Mouse (Mus musculus) heart, adult 2 months (tissue): ENCODE results near the gene Snx32. TPM values are rescaled to one million over a fixed set of nuclear protein-coding genes. Genes with fewer than 3 reads are reported as not detected.
"Not testable (repeated sequence)": the region's sequence is repeated elsewhere in the genome, so short reads cannot be mapped to it uniquely, and the experiment has no call there.

Experiments
- DNase-seq, 2 experiments: peaks; one replicate each; pipeline ENCODE4 v3.0.0; 2021
- H3K27ac ChIP-seq: fragments of 200-600 bp; 2 replicates; pipeline ENCODE4 v1.8.1; 2022
- H3K27me3 ChIP-seq: fragments of 200-500 bp; 2 replicates; pipeline ENCODE4 v1.6.1; 2012; ENCODE audit warnings: mild to moderate bottlenecking, low read length, inconsistent platforms, mixed read lengths; ENCODE audit not compliant: control insufficient read depth, insufficient read depth
- H3K36me3 ChIP-seq: fragments of 200-500 bp; 2 replicates; pipeline ENCODE4 v1.6.1; 2012; ENCODE audit warnings: low read length, inconsistent platforms; ENCODE audit not compliant: control insufficient read depth, insufficient read depth
- H3K4me1 ChIP-seq: fragments of 200-500 bp; 2 replicates; pipeline ENCODE4 v1.6.1; 2011; ENCODE audit warnings: low read length; ENCODE audit not compliant: control insufficient read depth, insufficient read depth
- H3K4me3 ChIP-seq: fragments of 200-600 bp; 2 replicates; pipeline ENCODE4 v1.8.1; 2022
- H3K79me2 ChIP-seq: fragments of 200-500 bp; replicated peaks from 2 replicates; pipeline ENCODE4 v1.6.1; 2012; ENCODE audit warnings: mild to moderate bottlenecking, inconsistent platforms, low read length, moderate library complexity, mixed read lengths; ENCODE audit not compliant: control insufficient read depth, insufficient read depth
- H3K9ac ChIP-seq: fragments of 200-500 bp; 2 replicates; pipeline ENCODE4 v1.6.1; 2012; ENCODE audit warnings: low read depth, mild to moderate bottlenecking, control low read depth, inconsistent platforms, low read length, mixed read lengths
- CTCF ChIP-seq: fragments of 200-600 bp; IDR thresholded peaks from 2 replicates; pipeline ENCODE4 v1.8.1; 2022; ENCODE audit warnings: antibody characterized with exemption, mild to moderate bottlenecking, moderate library complexity
- EP300 ChIP-seq: fragments of 200-500 bp; IDR thresholded peaks from 2 replicates; pipeline ENCODE4 v1.6.1; 2011; ENCODE audit warnings: low read depth, low read length, control low read depth; ENCODE audit not compliant: insufficient read depth
- POLR2A ChIP-seq: fragments of 200-500 bp; IDR thresholded peaks from 2 replicates; pipeline ENCODE4 v1.6.1; 2011; ENCODE audit warnings: mild to moderate bottlenecking, low read depth, low read length, control low read depth; ENCODE audit not compliant: insufficient read depth
- WGBS: fragments of 180-500 bp; shearing (Covaris S2); methylation state at CpG from one replicate; pipeline ENCODE4 v1.1.7; 2018; 5-methylcytosine and 5-hydroxymethylcytosine counted together
- intact Hi-C: fragments of 180-260 bp; cut with DNase I; formaldehyde crosslinking; loops from one replicate; pipeline ENCODE4 v1.15.1; 2025
- polyA plus RNA-seq: library from polyadenylated mRNA; depleted of rRNA; stranded (reverse); fragments of >200 nt; gene quantifications from 2 replicates; pipeline ENCODE4 v1.2.3, GENCODE M21; 2012
- total RNA-seq, 2 experiments: library from RNA; stranded (reverse); gene quantifications; 2 replicates each; pipeline ENCODE4 v1.2.3; 2021

Gene Snx32
- total and polyA plus RNA-seq, 3 experiments = 3.9 to 11.4 (median 5.2) TPM

- Histone ChIP-seq H3K36me3 (peaks cover 14% of the 10 kb centered on the region), H3K4me1 (peaks cover 2% of the 10 kb centered on the region; the same call in 1 of the 2 replicates), H3K4me3 (peak overlapping the region; percentile 91), H3K27ac (peak overlapping the region; percentile 98), H3K9ac (peak overlapping the region; percentile 88), H3K79me2 (0 out of 2 replicates have a peak, but pooled peaks cover 5% of the 10 kb centered on the region), H3K27me3 (no peaks in the 10 kb centered on the region)
- peak; percentile 43; the same call in 1 of the 2 replicates for TF ChIP-seq EP300
- TF ChIP-seq CTCF = no peak
- peak; percentile 94 for TF ChIP-seq POLR2A
- intact Hi-C loops = loop anchor here (2.0 kb wide), 1 partner anchor 20 kb away; the partner anchor contains the start of gene Snx32
- under 1% methylated on average over 59 of the region's 59 CpGs for whole genome bisulfite sequencing
- peak; percentile 91 to 93 for DNase-seq
These were observed 19.2 kb downstream of the Snx32 start for GRCm38 (mm10) chr19:5490898-5491708.

GRCm38 (mm10) chr19:5490313-5490897 is 19.9 kb downstream of the Snx32 start, which contains the start of gene Cfl1:
Cfl1 (plus strand) TSS chr19:5490455.
- Histone ChIP-seq H3K4me3 (peak within 1 kb of the TSS; percentile 91), H3K79me2 (0 out of 2 replicates have a peak, but pooled peaks cover 5% of the 10 kb centered on the region), H3K4me1 (peaks cover 2% of the 10 kb centered on the region; the same call in 1 of the 2 replicates), H3K36me3 (peaks cover 14% of the 10 kb centered on the region), H3K27me3 (no peaks in the 10 kb centered on the region), H3K9ac (peak within 1 kb of the TSS; percentile 88), H3K27ac (peak within 1 kb of the TSS; percentile 98)
- WGBS = under 1% methylated on average over 62 of the region's 62 CpGs
- DNase-seq = peak; percentile 96 to 98
- intact Hi-C loops = loop anchor here (2.0 kb wide), 1 partner anchor 20 kb away; the partner anchor contains the start of gene Snx32
- TF ChIP-seq CTCF (no peak), EP300 (peak; percentile 73), POLR2A (peak; percentile 98)

GRCm38 (mm10) chr19:5489721-5490120 is 20.6 kb downstream of the Snx32 start:
- H3K79me2 ChIP-seq, H3K9ac ChIP-seq, H3K27me3 ChIP-seq, H3K4me1 ChIP-seq: not testable (repeated sequence)
- peaks cover 14% of the 10 kb centered on the region for H3K36me3 ChIP-seq
- 27% methylated on average over 10 of the region's 10 CpGs for WGBS
- intact Hi-C loops = loop anchor here (2.0 kb wide), 2 partner anchors 21 to 101 kb away; partner anchors contain the start of genes Sart1 and Snx32
- H3K27ac ChIP-seq = peak overlapping the region; percentile 98
- peak in 1 of 2 experiments; percentile 21 for DNase-seq
- peak overlapping the region; percentile 61 for H3K4me3 ChIP-seq

- peak overlapping the region; percentile 66 for H3K9ac ChIP-seq
- TF ChIP-seq CTCF (no peak), EP300 (no peak; the same call in 1 of the 2 replicates), POLR2A (peak; percentile 95)
- intact Hi-C loops = loop anchor here (1.0 to 2.0 kb wide), 2 partner anchors 64 to 100 kb away; partner anchors contain the start of genes AI837181 and Sart1
- peak overlapping the region; percentile 98 for H3K27ac ChIP-seq
- peak overlapping the region; percentile 61 for H3K4me3 ChIP-seq
- 0 out of 2 replicates have a peak, but pooled peaks cover 4% of the 10 kb centered on the region for H3K79me2 ChIP-seq
- peaks cover 2% of the 10 kb centered on the region; the same call in 1 of the 2 replicates for H3K4me1 ChIP-seq
- H3K27me3 ChIP-seq = no peaks in the 10 kb centered on the region
- DNase-seq = peak; percentile 96 to 98
- WGBS = under 1% methylated on average over 26 of the region's 26 CpGs
- H3K36me3 ChIP-seq = peaks cover 12% of the 10 kb centered on the region
These were observed 21.3 kb downstream of the Snx32 start for GRCm38 (mm10) chr19:5488878-5489571.

GRCm38 (mm10) chr19:5487768-5488550 is 22.4 kb downstream of the Snx32 start, which contains the start of gene Mus81:
Mus81 (minus strand) TSS chr19:5488402.
- H3K27ac ChIP-seq = peak within 1 kb of the TSS; percentile 98
- peak; percentile 95 to 97 for DNase-seq
- H3K9ac ChIP-seq = peak within 1 kb of the TSS; percentile 66
- peaks cover 2% of the 10 kb centered on the region; the same call in 1 of the 2 replicates for H3K4me1 ChIP-seq
- under 1% methylated on average over 39 of the region's 39 CpGs for WGBS
- intact Hi-C loops = loop anchor here (1.0 to 2.0 kb wide), 6 partner anchors 15 to 121 kb away; partner anchors contain the start of genes AI837181, Banf1, Efemp2 and Eif1ad
- H3K4me3 ChIP-seq = peak within 1 kb of the TSS; percentile 62
- H3K27me3 ChIP-seq = no peaks in the 10 kb centered on the region
- H3K79me2 ChIP-seq = no peaks in the 10 kb centered on the region
- H3K36me3 ChIP-seq = peaks cover 10% of the 10 kb centered on the region
- peak; percentile 71 for TF ChIP-seq CTCF
- TF ChIP-seq EP300 = peak; percentile 68
- peak; percentile 92 for TF ChIP-seq POLR2A
